Mouse (Mus musculus): ENCODE results near the gene Naa38. TPM values are rescaled to one million over a fixed set of nuclear protein-coding genes. Genes with fewer than 3 reads are reported as not detected.

Gene Naa38
- polyA plus RNA-seq, 1 experiment: 24.2 TPM

DNA sequence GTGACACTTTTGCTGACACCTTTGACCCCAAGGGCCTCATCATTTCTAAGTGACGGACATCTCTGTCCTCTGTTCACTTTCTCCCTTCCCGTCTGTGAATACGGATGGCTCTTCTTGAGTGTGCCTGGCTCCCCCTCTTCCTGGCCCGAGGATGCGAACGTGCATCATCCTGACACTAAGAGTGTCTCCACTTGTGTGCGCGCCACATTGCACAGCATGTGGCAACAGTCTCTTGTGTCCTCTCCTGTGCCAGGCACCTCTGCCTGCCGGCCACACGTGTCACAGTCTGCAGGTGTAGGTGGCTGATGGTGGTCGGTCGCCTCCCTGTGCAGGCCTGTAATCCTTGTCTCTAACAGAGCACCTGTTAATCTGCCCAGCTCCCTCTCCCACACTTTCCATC lies 23.7 kb upstream of the Naa38 start:
- H3K9me3 ChIP-seq (ENCODE audit: control insufficient read depth, low read length): peaks cover 7% of the 10 kb centered on the region; the same call in 1 of the 2 replicates
- H3K27me3 ChIP-seq (ENCODE audit: control insufficient read depth): peaks cover 59% of the 10 kb centered on the region
- TF ChIP-seq TAL1 (IDR thresholded peaks at IDR 0.05; ENCODE audit: low read length) (no peak), GATA1 (IDR thresholded peaks at IDR 0.05; ENCODE audit: low read length) (no peak)
- H3K36me3 ChIP-seq (ENCODE audit: control insufficient read depth): peaks cover 5% of the 10 kb centered on the region; the same call in 1 of the 2 replicates
- H3K4me3 ChIP-seq (replicated peaks): no peak overlapping the region
- peaks cover 74% of the 10 kb centered on the region for H3K4me1 ChIP-seq (ENCODE audit: control insufficient read depth)

GRCm38 (mm10) chr11:69372056-69372779 lies 23.1 kb upstream of the Naa38 start:
- Histone ChIP-seq H3K36me3 (ENCODE audit: control insufficient read depth) (peaks cover 5% of the 10 kb centered on the region; the same call in 1 of the 2 replicates), H3K4me1 (ENCODE audit: control insufficient read depth) (peaks cover 71% of the 10 kb centered on the region), H3K27me3 (ENCODE audit: control insufficient read depth) (peaks cover 52% of the 10 kb centered on the region), H3K4me3 (replicated peaks) (peak overlapping the region; percentile 59), H3K9me3 (ENCODE audit: control insufficient read depth, low read length) (peaks cover 7% of the 10 kb centered on the region; the same call in 1 of the 2 replicates)
- TF ChIP-seq TAL1 (IDR thresholded peaks at IDR 0.05; ENCODE audit: low read length) (no peak), GATA1 (IDR thresholded peaks at IDR 0.05; ENCODE audit: low read length) (no peak)

DNA sequence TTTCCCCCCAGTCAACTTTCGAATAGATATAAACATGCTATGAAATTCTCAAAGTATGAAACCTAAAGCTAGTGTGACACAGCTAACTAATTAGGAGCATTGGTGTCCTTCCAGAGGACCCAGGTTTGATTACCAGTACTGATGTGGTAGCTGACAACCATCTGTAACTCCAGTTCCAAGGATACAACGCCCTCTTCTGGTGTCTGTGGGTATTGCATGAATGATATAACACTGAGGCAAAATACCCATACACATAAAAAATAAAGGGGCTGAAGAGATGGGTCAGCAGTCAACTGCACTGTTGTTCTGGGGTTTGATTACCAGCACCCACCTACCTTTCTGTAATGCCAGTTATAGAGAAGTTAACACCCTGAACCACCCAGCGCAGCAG lies 22.5 kb upstream of the Naa38 start:
- TF ChIP-seq TAL1 (IDR thresholded peaks at IDR 0.05; ENCODE audit: low read length): no peak
- TF ChIP-seq GATA1 (IDR thresholded peaks at IDR 0.05; ENCODE audit: low read length): no peak
- peak overlapping the region; percentile 59 for H3K4me3 ChIP-seq (replicated peaks)

GRCm38 (mm10) chr11:69373223-69373965 lies 21.9 kb upstream of the Naa38 start:
- Histone ChIP-seq H3K4me1 (ENCODE audit: control insufficient read depth) (peaks cover 63% of the 10 kb centered on the region), H3K4me3 (replicated peaks) (peak overlapping the region; percentile 59), H3K36me3 (ENCODE audit: control insufficient read depth) (peaks cover 5% of the 10 kb centered on the region; the same call in 1 of the 2 replicates), H3K9me3 (ENCODE audit: control insufficient read depth, low read length) (peaks cover under 1% of the 10 kb centered on the region; the same call in 1 of the 2 replicates), H3K27me3 (ENCODE audit: control insufficient read depth) (peaks cover 41% of the 10 kb centered on the region)
- TF ChIP-seq GATA1 (IDR thresholded peaks at IDR 0.05; ENCODE audit: low read length) (peak; percentile 78), TAL1 (IDR thresholded peaks at IDR 0.05; ENCODE audit: low read length) (peak; percentile 69)

More for the DNA sequence above, 22.5 kb upstream of the Naa38 start:
- peaks cover 5% of the 10 kb centered on the region; the same call in 1 of the 2 replicates for H3K36me3 ChIP-seq (ENCODE audit: control insufficient read depth)
- peaks cover 47% of the 10 kb centered on the region for H3K27me3 ChIP-seq (ENCODE audit: control insufficient read depth)
- H3K9me3 ChIP-seq (ENCODE audit: control insufficient read depth, low read length): peaks cover 6% of the 10 kb centered on the region; the same call in 1 of the 2 replicates
- H3K4me1 ChIP-seq (ENCODE audit: control insufficient read depth): peaks cover 70% of the 10 kb centered on the region

GRCm38 (mm10) chr11:69375646-69376045 lies 19.6 kb upstream of the Naa38 start:
- TF ChIP-seq GATA1 (IDR thresholded peaks at IDR 0.05; ENCODE audit: low read length) (no peak), TAL1 (IDR thresholded peaks at IDR 0.05; ENCODE audit: low read length) (no peak)
- no peak overlapping the region for H3K4me3 ChIP-seq (replicated peaks)
- peaks cover 18% of the 10 kb centered on the region for H3K27me3 ChIP-seq (ENCODE audit: control insufficient read depth)
- H3K4me1 ChIP-seq (ENCODE audit: control insufficient read depth): peaks cover 60% of the 10 kb centered on the region
- H3K36me3 ChIP-seq (ENCODE audit: control insufficient read depth): peaks cover 5% of the 10 kb centered on the region; the same call in 1 of the 2 replicates
- no peaks in the 10 kb centered on the region for H3K9me3 ChIP-seq (ENCODE audit: control insufficient read depth, low read length)

- no peaks in the 10 kb centered on the region for H3K9me3 ChIP-seq (ENCODE audit: control insufficient read depth, low read length)
- H3K36me3 ChIP-seq (ENCODE audit: control insufficient read depth): peaks cover 5% of the 10 kb centered on the region; the same call in 1 of the 2 replicates
- no peak overlapping the region for H3K4me3 ChIP-seq (replicated peaks)
- H3K4me1 ChIP-seq (ENCODE audit: control insufficient read depth): peaks cover 39% of the 10 kb centered on the region
- peaks cover 5% of the 10 kb centered on the region for H3K27me3 ChIP-seq (ENCODE audit: control insufficient read depth)
- no peak for TF ChIP-seq TAL1 (IDR thresholded peaks at IDR 0.05; ENCODE audit: low read length)
- TF ChIP-seq GATA1 (IDR thresholded peaks at IDR 0.05; ENCODE audit: low read length): no peak
Measured at GRCm38 (mm10) chr11:69377766-69378165, 17.5 kb upstream of the Naa38 start.

- Histone ChIP-seq H3K27me3 (ENCODE audit: control insufficient read depth) (peaks cover 5% of the 10 kb centered on the region; the same call in 1 of the 2 replicates), H3K4me3 (replicated peaks) (no peak overlapping the region), H3K4me1 (ENCODE audit: control insufficient read depth) (peaks cover 21% of the 10 kb centered on the region), H3K9me3 (ENCODE audit: control insufficient read depth, low read length) (no peaks in the 10 kb centered on the region), H3K36me3 (ENCODE audit: control insufficient read depth) (peaks cover 3% of the 10 kb centered on the region; the same call in 1 of the 2 replicates)
- TF ChIP-seq GATA1 (IDR thresholded peaks at IDR 0.05; ENCODE audit: low read length): no peak
Measured at GRCm38 (mm10) chr11:69379600-69379999, 15.7 kb upstream of the Naa38 start.

- TF ChIP-seq GATA1 (IDR thresholded peaks at IDR 0.05; ENCODE audit: low read length): no peak
- TF ChIP-seq TAL1 (IDR thresholded peaks at IDR 0.05; ENCODE audit: low read length): no peak
- Histone ChIP-seq H3K36me3 (ENCODE audit: control insufficient read depth) (no peaks in the 10 kb centered on the region), H3K4me1 (ENCODE audit: control insufficient read depth) (peaks cover 12% of the 10 kb centered on the region), H3K9me3 (ENCODE audit: control insufficient read depth, low read length) (no peaks in the 10 kb centered on the region), H3K27me3 (ENCODE audit: control insufficient read depth) (peaks cover 5% of the 10 kb centered on the region; the same call in 1 of the 2 replicates), H3K4me3 (replicated peaks) (no peak overlapping the region)
Measured at GRCm38 (mm10) chr11:69381356-69381755, 13.9 kb upstream of the Naa38 start.
